Mouse (Mus musculus) embryonic stem cell, embryonic (primary cell): Measurements from ENCODE around the gene Zeb2.

Source experiments
- CTCF ChIA-PET, 4 experiments: fragments of 300-600 bp in 2 of 4; fragments of 350-600 bp in 2 of 4; sonication (Branson Sonifier 250); formaldehyde crosslinking; loops; one replicate each; lab custom pipeline; 2022; ENCODE audit warnings: inconsistent platforms in 2 of 4; lab: Charles Lee
- POLR2A ChIA-PET, 4 experiments: fragments of 300-600 bp in 2 of 4; fragments of 350-600 bp in 2 of 4; sonication (Branson Sonifier 250); formaldehyde crosslinking; loops; one replicate each; lab custom pipeline; 2022; ENCODE audit warnings: antibody characterized with exemption in 4 of 4, inconsistent platforms in 1 of 4; lab: Charles Lee

Gene Zeb2

GRCm38 (mm10) chr2:45083042-45083441, 34.2 kb downstream of the Zeb2 start:
- ChIA-PET POLR2A (interaction anchor here in 2 of 4 experiments (0.6 to 1.8 kb wide), 2 partner anchors 11 to 132 kb away, joined by 3 read pairs; no protein-coding TSS in a partner anchor), CTCF (no interaction called here)

GRCm38 (mm10) chr2:45081559-45081958, 35.6 kb downstream of the Zeb2 start:
- POLR2A ChIA-PET: interaction anchor here in 1 of 4 experiments (0.7 to 1.8 kb wide), 2 partner anchors 11 to 13 kb away, joined by 3 read pairs; no protein-coding TSS in a partner anchor
- CTCF ChIA-PET: interaction anchor here in 1 of 4 experiments (0.6 kb wide), 1 partner anchor 66 kb away, joined by 4 read pairs; no protein-coding TSS in a partner anchor

- ChIA-PET CTCF (no interaction called here), POLR2A (no interaction called here)
Measured at GRCm38 (mm10) chr2:45077938-45078487, 39.2 kb downstream of the Zeb2 start.

GRCm38 (mm10) chr2:45077383-45077782, 39.8 kb downstream of the Zeb2 start:
- CTCF ChIA-PET: no interaction called here
- POLR2A ChIA-PET: no interaction called here

GRCm38 (mm10) chr2:45073025-45073424, 44.2 kb downstream of the Zeb2 start:
- ChIA-PET POLR2A (no interaction called here), CTCF (no interaction called here)

- ChIA-PET CTCF (interaction anchor here in 1 of 4 experiments (0.6 kb wide), 1 partner anchor 20 kb away, joined by 4 read pairs; no protein-coding TSS in a partner anchor), POLR2A (no interaction called here)
Measured at GRCm38 (mm10) chr2:45071296-45071695, 45.9 kb downstream of the Zeb2 start.

GRCm38 (mm10) chr2:45070612-45071276, 46.5 kb downstream of the Zeb2 start:
- ChIA-PET CTCF (interaction anchor here in 1 of 4 experiments (0.6 kb wide), 1 partner anchor 20 kb away, joined by 4 read pairs; no protein-coding TSS in a partner anchor), POLR2A (interaction anchor here in 1 of 4 experiments (0.6 to 1.1 kb wide), 2 partner anchors 11 kb away, joined by 3 to 4 read pairs; no protein-coding TSS in a partner anchor)

- ChIA-PET CTCF (interaction anchor here in 1 of 4 experiments (0.6 kb wide), 1 partner anchor 567 kb away, joined by 10 read pairs; no protein-coding TSS in a partner anchor), POLR2A (no interaction called here)
Measured at GRCm38 (mm10) chr2:45068792-45069550, 48.2 kb downstream of the Zeb2 start.

- ChIA-PET POLR2A (no interaction called here), CTCF (interaction anchor here in 1 of 4 experiments (0.7 kb wide), 1 partner anchor 589 kb away, joined by 4 read pairs; no protein-coding TSS in a partner anchor)
Measured at GRCm38 (mm10) chr2:45067116-45067515, 50.1 kb downstream of the Zeb2 start.

GRCm38 (mm10) chr2:45063300-45063890, 53.8 kb downstream of the Zeb2 start:
- CTCF ChIA-PET: interaction anchor here in 1 of 4 experiments (0.6 kb wide), 1 partner anchor 64 kb away, joined by 8 read pairs; no protein-coding TSS in a partner anchor
- POLR2A ChIA-PET: interaction anchor here in 1 of 4 experiments (0.6 kb wide), 1 partner anchor 720 kb away, joined by 5 read pairs; no protein-coding TSS in a partner anchor

- ChIA-PET CTCF (no interaction called here), POLR2A (no interaction called here)
Measured at GRCm38 (mm10) chr2:45062136-45062535, 55.1 kb downstream of the Zeb2 start.

GRCm38 (mm10) chr2:45060768-45061167, 56.4 kb downstream of the Zeb2 start:
- POLR2A ChIA-PET: interaction anchor here in 1 of 4 experiments (0.6 to 1.1 kb wide), 2 partner anchors 10 to 36 kb away, joined by 4 read pairs; no protein-coding TSS in a partner anchor
- CTCF ChIA-PET: no interaction called here

- CTCF ChIA-PET: no interaction called here
- POLR2A ChIA-PET: interaction anchor here in 1 of 4 experiments (0.6 to 1.1 kb wide), 2 partner anchors 10 to 35 kb away, joined by 4 read pairs; no protein-coding TSS in a partner anchor
Measured at GRCm38 (mm10) chr2:45060202-45060601, 57.0 kb downstream of the Zeb2 start.

- ChIA-PET POLR2A (interaction anchor here in 1 of 4 experiments (1.1 kb wide), 1 partner anchor 11 kb away, joined by 4 read pairs; no protein-coding TSS in a partner anchor), CTCF (no interaction called here)
Measured at GRCm38 (mm10) chr2:45059599-45059998, 57.6 kb downstream of the Zeb2 start.

GRCm38 (mm10) chr2:45059010-45059409, 58.2 kb downstream of the Zeb2 start:
- ChIA-PET CTCF (no interaction called here), POLR2A (no interaction called here)

GRCm38 (mm10) chr2:45058183-45058582, 59.0 kb downstream of the Zeb2 start:
- ChIA-PET POLR2A (no interaction called here), CTCF (no interaction called here)

- POLR2A ChIA-PET: no interaction called here
- CTCF ChIA-PET: no interaction called here
Measured at GRCm38 (mm10) chr2:45056856-45057562, 60.2 kb downstream of the Zeb2 start.

- ChIA-PET POLR2A (no interaction called here), CTCF (no interaction called here)
Measured at GRCm38 (mm10) chr2:45055926-45056325, 61.3 kb downstream of the Zeb2 start.
